Mouse (Mus musculus): ENCODE data around the gene Irgm2.
"Not testable (repeated sequence)": the region's sequence is repeated elsewhere in the genome, so short reads cannot be mapped to it uniquely, and the experiment has no call there.

Gene Irgm2

DNA sequence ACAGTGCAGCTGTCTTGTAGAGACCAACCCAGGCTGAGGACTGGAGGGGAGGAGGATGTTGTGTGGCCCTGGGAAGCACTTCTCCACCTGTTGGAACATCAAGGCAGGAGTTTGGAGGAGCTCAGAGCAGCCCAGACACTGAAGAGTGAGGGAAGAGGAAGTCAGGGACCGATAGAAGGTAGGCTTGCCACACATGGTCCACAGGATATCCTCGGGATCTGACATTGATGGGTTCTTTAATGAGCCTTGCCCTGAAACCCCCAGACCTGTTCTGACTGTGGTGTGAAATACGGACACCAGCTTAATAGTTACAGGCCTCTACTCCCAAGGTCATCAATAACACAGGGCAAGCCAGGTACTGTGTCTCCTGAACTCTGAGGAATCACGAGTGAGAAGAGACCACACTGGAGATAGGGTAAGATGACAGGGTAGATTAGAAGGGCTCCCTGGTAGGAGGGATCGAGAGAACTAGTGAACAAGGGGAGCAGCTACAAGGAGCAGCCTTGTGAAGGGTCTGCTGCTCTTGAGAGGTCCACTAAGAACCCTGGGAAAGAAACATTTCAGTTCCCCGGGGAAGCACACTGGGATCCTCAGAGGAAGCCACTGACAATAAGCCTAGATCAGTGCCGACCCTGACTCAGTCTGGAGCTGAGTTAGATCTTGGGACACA lies 14.4 kb downstream of the Irgm2 start:
- no peak for DNase-seq (ENCODE audit: extremely low read depth, low read depth, low spot score)

DNA sequence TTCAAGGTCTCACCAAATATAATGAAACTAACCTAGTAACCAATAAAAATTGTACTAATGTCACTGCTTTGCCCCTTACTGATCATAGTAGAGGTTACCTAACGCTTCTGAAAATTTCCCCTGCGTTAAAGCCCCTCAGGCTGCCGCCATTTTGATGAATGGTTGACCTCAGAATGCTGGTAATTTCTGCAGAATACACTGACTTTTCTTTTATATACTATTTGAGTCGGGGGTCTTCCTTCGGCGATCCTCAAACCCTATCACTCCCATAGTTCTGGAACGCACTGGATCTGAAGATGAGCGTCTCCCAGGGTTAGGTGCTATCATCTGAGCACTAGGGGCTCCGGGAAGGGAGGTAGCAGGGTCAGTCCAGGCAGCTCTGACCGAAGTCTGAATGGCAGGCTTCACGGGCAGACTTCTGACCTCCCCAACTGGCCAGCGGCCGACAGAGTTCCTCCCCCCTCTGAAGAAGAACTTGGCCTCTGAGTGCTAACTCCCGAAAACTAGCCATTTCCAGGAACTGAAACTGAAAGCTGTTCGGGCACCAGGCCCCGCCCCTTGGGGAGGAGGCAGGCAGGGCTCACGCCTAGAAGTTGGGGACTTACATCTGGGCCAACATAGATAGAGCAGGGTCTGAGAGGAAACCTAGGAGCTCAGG lies 15.1 kb downstream of the Irgm2 start:
- DNase-seq (ENCODE audit: extremely low read depth, low read depth, low spot score) = no peak

DNA sequence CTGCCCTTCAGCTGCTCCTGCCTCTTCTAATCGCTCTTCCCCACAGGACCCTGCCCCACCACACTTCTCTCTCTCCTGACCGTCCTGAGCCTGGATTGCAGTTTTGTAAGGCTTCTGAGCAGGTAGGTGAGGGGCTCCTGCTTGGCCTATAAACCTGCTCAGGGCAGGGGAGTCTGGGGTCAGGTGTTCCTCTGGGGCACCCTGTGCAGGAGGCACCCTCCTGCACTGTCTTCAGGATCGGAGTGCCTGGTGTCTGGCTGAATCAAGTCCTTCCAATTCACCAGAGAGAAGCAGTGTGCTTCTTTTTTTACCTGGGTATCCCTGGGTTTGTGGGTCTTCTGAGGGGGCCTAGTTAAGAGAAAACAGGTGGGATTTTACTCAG lies 15.6 kb downstream of the Irgm2 start:
- DNase-seq (ENCODE audit: extremely low read depth, low read depth, low spot score) = not testable (repeated sequence)

DNA sequence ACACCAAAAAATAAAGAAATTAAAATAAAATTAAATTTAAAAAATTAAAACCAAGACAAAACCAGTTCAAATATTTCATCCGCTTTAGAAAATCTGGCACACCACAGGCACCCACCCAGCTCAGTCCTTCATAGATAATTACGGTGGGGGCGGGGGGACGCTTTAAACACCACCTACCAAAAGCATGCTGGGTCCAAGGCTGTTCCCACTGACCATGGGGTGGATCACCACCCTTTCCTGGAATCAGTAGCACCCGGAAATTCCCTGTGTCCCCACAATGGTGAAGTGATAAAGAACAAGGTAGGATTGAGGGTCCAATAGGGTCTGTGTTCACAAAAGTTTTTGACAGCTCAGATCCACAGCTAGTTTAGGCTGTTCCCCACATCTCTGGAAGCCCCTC lies 16.4 kb downstream of the Irgm2 start:
- DNase-seq (ENCODE audit: extremely low read depth, low read depth, low spot score) = no peak

DNA sequence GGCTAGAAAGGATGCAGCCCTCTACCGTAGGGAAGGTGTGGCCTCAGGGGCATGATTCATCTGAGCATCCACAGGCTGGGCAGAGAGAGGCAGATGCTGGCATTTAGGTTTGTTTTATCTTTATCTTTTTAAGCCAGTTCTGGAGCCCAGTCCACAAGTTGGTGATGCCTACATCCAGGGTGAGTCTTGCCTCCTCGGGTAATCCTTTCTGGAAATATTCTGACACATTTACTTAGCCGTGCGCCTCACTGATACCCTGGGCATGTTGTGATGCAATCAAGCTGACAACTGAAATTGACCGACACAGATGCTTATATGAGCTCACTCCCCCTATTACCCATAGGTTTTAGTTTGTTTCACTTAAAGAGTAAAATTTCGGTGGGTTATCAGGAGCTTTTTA lies 17.4 kb downstream of the Irgm2 start:
- no peak for DNase-seq (ENCODE audit: extremely low read depth, low read depth, low spot score)

DNA sequence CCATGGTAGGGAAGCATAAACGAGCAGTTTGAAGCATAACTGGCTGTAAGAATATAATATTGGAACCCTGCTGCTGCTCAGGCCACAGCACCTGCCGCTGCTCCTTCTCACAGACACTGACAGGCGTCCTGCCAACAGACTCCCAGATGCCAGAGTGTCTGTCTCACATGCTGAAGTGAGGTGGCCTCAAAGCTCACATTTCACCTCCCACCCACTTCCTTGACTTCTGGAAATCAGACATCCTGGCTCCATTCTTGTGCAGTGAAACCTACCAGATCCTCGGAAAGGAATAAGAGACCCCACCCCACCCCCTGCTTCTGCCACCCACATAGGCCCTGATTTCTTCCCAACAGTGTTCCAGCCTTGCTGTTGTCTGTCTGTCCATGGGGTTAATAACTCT lies 24.3 kb downstream of the Irgm2 start:
- DNase-seq (ENCODE audit: extremely low read depth, low read depth, low spot score) = no peak

DNA sequence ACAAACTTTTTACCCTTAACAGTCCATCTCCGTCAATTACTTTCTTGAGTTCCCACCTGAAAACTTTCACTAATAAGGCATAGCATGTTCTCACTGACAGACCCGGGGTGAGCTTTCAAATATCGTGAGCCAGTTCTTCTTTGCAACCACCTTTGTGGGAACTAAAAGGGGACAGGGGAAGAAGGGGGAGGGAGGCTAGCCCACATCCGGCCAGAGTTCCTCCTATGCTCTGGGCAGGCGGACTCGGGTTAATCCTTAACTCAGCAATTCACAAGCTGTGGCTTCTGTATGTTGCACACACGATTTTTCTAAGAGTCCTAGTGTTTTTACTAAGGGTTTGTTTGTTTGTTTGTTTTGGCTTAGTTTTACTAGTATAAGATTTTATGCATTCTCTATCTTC lies 24.9 kb downstream of the Irgm2 start:
- DNase-seq (ENCODE audit: extremely low read depth, low read depth, low spot score) = no peak

DNA sequence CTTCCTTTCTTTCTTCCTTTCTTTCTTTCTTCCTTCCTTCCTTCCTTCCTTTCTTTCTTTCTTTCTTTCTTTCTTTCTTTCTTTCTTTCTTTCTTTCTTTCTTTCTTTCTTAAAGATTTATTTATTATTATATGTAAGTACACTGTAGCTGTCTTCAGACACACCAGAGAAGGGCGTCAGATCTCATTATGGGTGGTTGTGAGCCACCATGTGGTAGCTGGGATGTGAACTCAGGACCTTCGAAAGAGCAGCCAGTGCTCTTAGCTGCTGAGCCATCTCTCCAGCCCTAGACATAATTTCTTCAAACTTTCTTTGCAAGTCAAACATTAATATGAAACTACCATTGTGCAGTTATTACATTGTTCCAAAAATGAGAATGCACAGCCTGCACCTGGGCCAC lies 25.5 kb downstream of the Irgm2 start:
- DNase-seq (ENCODE audit: extremely low read depth, low read depth, low spot score) = not testable (repeated sequence)

DNA sequence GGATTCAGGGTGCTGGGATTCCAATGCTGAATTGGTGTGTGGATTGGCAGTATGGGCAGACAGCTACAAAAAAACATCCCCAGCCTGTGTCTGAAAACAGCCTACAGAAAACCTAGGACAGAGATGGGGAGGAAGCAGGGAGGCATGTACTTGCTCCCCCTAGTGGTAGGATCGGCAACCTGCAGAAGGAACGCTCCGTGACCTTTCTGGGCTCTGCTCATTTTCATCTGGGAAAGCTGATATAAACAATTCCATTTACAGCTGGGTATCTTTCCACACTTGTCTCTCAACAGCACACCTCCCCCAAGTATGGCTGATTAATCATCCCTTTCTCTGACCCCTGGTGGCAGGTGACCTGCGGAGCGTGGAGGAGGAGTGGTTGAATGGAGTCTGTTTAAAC lies 26.2 kb downstream of the Irgm2 start:
- no peak for DNase-seq (ENCODE audit: extremely low read depth, low read depth, low spot score)

DNA sequence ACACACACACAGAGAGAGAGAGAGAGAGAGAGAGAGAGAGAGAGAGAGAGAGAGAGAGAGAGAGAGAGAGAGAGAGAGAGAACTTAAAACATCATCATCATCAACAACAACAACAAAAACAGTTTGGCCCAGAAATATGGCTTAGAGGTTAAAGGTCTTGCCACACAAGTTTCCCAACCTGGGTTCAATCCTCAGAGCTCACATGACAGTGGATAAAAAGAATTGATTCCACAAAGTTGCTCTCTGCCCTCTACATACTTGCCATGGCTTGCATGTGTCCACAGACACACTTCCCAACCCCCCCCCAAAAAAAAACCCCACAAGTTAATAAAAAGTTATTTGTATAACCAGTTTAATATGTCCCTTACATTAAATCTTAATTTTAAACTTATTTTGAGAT lies 27.0 kb downstream of the Irgm2 start:
- no peak for DNase-seq (ENCODE audit: extremely low read depth, low read depth, low spot score)

DNA sequence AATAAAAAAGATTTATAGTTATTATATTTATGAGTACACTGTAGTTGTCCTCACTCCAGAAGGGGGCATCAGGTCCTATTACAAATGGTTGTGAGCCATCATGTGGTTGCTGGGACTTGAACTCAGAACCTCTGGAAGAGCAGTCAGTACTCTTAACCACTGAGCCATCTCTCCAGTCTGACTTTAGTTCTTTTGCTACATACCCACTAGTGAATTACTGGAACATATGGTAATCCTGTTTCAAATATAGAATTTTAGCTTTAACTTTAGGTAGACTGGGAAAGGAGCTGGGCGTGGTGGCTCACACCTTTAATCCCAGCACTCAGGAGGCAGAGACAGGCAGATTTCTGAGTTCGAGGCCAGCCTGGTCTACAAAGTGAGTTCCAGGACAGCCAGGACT lies 28.6 kb downstream of the Irgm2 start:
- DNase-seq (ENCODE audit: extremely low read depth, low read depth, low spot score) = not testable (repeated sequence)

DNA sequence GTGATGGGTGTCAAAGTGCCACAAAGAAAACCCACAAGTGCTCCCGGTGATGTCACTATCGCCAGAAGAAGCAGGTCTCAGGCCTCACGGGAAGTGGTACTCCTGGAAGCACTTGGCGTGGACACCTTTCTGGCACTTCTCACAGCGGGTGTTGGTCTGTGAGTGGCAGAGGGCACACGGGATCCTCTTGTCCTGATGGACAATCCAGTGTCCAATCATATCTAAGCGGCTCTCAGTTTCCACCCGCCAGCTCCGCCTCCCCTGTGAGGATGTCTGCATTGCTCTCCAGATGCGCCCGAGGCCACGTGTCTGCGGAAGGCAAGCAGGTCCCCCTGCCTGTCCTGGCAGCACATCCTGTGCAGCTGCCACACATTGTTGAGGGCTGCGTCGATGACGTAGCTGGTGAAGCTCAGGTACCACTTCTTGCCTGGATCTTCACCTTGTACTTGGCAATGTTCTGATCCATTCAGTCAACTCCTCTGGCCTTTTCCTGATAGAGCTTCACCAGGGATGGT lies 31.0 kb downstream of the Irgm2 start:
- no peak for DNase-seq (ENCODE audit: extremely low read depth, low read depth, low spot score)

DNA sequence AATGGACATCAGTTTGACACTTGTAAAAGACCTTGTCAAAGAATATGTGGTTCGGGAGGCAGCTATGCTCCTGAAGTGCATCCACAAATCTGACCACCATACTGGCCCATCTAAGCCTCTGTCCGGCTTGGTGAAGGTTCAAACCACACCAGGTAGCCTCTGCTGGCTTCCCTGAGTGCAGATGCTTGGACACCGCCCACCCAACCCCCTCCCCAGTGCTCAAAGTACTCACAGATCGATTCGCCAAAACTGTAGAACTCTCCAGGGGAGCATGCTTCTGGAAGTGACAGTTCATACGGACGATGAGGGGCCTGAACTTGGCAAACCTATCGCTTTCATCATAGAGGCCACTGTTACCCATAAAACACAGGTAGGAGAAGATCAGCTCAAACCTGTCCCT lies 31.7 kb downstream of the Irgm2 start:
- DNase-seq (ENCODE audit: extremely low read depth, low read depth, low spot score) = no peak

DNA sequence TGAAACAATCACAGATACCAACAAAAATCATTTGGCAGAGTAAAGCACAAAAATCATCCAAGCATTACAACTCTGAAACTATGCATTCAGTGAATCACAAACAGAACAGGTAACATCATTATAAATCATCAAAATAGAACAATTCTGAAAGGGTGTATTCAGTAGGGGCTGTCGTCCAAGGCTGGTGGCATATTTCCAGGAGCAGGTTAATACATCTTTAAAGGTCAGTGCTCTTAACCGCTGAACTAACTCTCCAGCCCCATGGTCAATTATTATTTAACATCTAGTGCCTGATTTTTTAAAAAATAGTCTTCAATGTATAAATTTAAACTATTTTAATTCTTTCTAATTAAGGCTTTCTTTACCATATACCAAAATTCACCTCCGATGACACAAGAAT lies 35.1 kb downstream of the Irgm2 start:
- DNase-seq (ENCODE audit: extremely low read depth, low read depth, low spot score) = not testable (repeated sequence)

DNA sequence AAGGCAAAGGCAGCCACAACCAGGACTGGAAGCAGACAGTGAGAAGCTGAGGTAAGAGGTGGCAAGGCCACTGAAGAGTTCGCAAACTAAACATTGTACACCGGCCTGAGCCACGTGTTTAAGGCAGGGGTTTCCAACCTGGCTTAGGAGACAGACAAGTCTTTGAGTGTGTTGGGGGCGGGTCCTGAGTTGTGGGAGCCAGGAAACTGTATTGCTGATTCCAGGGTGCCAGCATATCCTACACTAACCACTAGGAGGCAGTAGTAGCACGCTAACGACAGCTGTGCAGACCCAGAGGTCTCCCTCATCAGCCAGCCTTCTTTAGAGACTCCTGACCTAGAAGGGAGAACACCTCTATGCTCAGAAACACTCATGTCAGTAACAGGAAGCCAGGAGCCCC lies 35.7 kb downstream of the Irgm2 start:
- no peak for DNase-seq (ENCODE audit: extremely low read depth, low read depth, low spot score)

DNA sequence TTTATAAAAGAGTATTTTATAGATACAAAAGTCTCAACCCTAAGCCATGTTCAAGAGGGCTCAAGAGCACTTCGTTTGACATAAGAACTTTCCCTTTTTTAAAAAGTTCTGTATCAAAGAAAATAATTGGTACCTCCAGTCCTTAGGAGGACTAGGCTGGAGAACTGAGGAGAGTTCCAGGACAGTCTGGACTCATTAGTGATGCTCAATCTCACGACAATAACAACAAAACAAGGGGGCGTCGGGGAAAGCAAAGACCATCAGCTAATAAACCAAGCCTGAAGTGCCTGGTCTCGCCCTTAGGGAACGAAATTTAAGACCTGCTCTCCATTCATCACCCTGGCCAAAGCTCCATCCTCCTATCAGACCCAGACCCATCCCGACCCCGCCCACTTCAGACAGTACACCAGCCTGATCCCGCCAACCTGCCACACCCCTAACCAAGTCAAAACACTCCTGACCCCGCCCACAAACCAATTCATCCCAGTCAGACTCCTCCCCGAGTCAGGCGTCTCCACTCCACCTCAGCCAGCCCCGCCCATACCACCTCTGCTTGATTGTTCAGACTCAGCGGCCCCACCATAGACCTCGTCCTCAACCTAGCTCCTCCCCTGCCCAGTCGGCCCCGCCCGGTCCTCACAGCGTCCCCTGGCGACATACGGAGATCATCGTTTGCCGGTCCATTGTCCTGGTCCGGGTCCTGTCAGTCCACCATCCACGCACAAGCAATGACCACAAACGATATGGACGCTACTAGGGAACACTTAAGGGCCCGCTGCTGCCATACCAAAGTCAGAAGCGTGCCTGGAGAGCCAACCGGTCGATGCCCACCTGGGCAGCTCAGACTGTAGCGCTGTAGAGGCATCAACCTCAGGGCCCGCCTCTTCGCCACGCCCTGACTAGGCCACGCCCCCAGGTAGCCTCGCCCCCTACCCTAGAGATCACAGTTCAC lies 39.7 kb downstream of the Irgm2 start:
- DNase-seq (ENCODE audit: extremely low read depth, low read depth, low spot score) = no peak

DNA sequence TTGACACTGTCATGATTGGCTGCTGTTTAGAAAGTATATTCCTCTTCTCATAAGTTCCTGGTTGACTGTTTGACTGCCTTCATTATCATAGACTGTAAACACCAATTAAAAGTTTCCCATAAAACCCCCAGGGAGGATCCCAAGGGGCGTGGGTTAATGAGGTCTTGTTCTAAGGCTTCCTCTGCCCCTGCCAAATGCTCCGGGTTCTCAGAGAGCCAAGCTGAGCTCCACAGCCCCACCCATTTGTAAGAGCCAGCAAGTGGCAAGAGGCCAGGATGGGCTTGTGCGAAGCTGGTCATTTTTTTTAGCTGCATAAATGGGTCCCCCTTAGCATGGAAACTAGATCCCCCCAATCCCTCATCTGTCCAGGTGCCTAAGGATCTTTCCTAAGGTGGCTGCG lies 47.9 kb downstream of the Irgm2 start:
- DNase-seq (ENCODE audit: extremely low read depth, low read depth, low spot score) = no peak

DNA sequence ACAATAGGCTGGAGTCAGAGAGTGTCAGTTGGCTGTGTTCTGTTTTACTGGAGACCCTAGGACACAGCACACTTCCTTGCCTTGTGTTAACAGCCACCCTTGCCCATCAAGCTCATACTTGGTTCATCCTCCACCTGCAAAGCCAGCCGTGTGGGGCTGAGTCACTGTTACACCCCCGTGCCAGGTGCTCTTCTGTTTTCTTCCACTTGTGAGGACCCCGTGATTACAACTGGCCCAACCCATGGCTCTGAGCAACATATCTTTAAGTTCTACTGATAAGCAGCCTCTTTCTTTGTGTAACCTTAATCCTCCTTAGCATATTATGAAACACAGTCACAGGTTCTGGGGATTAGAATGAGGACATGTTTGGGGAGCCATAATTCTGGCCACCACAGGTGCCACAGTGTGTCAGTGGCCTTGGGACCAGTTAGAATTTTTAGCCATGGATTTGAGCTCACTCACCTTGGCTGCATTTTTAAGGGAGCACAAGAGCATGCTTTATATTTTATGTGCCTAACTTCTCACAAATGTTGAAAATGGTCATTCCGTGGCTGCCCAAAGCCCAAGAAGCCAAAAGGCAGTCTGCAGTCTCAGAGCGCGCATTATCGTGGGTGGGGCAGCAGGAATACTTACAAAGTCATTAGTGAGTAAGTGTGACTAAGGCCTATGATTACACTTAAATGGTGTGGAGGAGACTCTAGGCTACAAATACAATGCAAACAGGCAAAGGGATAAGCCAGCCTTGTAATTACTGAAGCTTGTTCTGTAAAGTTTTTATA lies 50.0 kb downstream of the Irgm2 start:
- no peak for DNase-seq (ENCODE audit: extremely low read depth, low read depth, low spot score)

DNA sequence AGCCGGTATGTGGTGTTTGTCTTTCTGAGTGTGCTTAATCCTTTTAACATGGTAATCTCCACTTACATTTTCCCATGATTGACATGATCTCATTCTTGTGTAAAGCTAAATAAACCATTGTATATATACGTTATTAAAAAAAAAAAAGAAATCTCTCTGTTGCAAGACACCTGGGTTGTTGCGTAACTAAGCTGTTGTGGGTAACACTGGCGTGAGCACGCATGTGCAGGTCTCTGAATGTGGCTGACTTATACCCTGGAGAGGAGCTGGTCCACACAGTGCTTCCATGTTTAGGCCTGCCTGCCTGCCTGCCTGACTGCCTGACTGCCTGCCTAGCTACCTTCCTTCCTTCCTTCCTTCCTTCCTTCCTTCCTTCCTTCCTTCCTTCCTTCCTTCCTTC lies 51.1 kb downstream of the Irgm2 start:
- peak; percentile 49 for DNase-seq (ENCODE audit: extremely low read depth, low read depth, low spot score)

DNA sequence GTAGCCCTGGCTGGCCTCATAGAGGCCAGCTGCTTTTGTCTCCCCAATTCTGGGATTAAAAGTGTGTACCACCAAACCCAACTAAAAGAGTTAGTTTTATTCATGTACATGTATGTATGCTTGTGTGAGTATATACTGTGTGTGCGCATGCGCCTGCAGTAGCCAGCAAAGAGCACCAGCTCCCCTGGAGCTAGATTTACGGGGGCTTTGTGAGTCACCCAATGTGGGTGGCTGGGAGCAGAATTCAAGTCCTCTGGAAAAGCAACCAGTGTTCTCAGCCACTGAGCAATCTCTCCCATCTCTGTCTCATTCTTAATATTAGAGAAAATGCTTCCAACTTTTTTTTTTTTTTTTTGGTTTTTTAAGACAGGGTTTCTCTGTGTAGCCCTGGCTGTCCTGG lies 55.0 kb downstream of the Irgm2 start:
- DNase-seq (ENCODE audit: extremely low read depth, low read depth, low spot score) = no peak

DNA sequence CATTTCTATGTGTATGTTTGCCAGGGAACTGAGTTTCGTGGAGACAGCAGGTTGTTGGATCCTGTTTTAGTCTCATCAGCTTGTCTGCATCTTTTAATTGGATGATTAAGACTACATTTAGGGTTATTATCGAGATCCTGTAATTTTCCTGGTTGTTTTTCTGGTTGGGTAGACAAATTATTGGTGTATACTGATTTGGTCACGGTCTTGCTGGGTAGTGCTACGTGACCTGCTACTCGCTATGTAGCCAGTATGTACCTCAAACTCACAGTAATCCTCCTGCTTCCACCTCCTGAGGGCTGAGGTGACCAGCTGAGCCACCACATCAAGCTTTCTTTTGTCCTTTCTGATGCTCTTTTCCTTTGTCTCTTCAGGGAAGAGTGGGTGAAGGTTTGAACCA lies 58.4 kb downstream of the Irgm2 start:
- DNase-seq (ENCODE audit: extremely low read depth, low read depth, low spot score) = no peak

Data from fat pad, adult 2 months (tissue).